Mouse (Mus musculus) kidney, embryonic 14.5 days (tissue): ENCODE data around the gene Tmem88. TPM values are rescaled to one million over a fixed set of nuclear protein-coding genes. Genes with fewer than 3 reads are reported as not detected.

Source experiments
- ATAC-seq: fragments of 200-750 bp; cut with Nextera tagmentation; 2 replicates; pipeline ENCODE4 v1.8.0; 2017; ENCODE audit warnings: moderate number of reproducible peaks, mild to moderate bottlenecking, moderate TSS enrichment, moderate library complexity; ENCODE audit not compliant: low FRiP score, low TSS enrichment
- H3K27ac ChIP-seq: fragments of 300-500 bp; sonication (generic); 2 replicates; pipeline ENCODE4 v1.5.1; 2014; ENCODE audit warnings: low read depth, mild to moderate bottlenecking, low read length, moderate library complexity, mixed read lengths
- H3K27me3 ChIP-seq: fragments of 300-500 bp; sonication (generic); 2 replicates; pipeline ENCODE4 v1.6.1; 2014; ENCODE audit warnings: mild to moderate bottlenecking, low read length; ENCODE audit not compliant: control insufficient read depth, insufficient read depth
- H3K36me3 ChIP-seq: fragments of 300-500 bp; sonication (generic); 2 replicates; pipeline ENCODE4 v1.6.1; 2014; ENCODE audit warnings: low read length, mixed read lengths; ENCODE audit not compliant: control insufficient read depth, insufficient read depth
- H3K4me1 ChIP-seq: fragments of 300-500 bp; sonication (generic); 2 replicates; pipeline ENCODE4 v1.6.1; 2014; ENCODE audit warnings: low read length, mixed read lengths; ENCODE audit not compliant: control insufficient read depth, insufficient read depth
- H3K4me2 ChIP-seq: fragments of 300-500 bp; sonication (generic); replicated peaks from 2 replicates; pipeline ENCODE4 v1.6.1; 2014; ENCODE audit warnings: low read depth, mild to moderate bottlenecking, low read length
- H3K4me3 ChIP-seq: fragments of 300-500 bp; sonication (generic); 2 replicates; pipeline ENCODE4 v1.5.1; 2014; ENCODE audit warnings: mild to moderate bottlenecking, low read length
- H3K9ac ChIP-seq: fragments of 300-500 bp; sonication (generic); 2 replicates; pipeline ENCODE4 v1.6.1; 2014; ENCODE audit warnings: low read depth, mild to moderate bottlenecking, low read length, moderate library complexity
- H3K9me3 ChIP-seq: fragments of 300-500 bp; sonication (generic); 2 replicates; pipeline ENCODE4 v1.6.1; 2016; ENCODE audit warnings: low read length; ENCODE audit not compliant: control insufficient read depth
- WGBS: fragments of 180-500 bp; shearing (Covaris S2); extraction: QIAGEN DNeasy Blood & Tissue Kit; methylation state at CpG from one replicate; pipeline ENCODE4 v1.1.7; 2014; 5-methylcytosine and 5-hydroxymethylcytosine counted together
- polyA plus RNA-seq: library from polyadenylated mRNA; unstranded; fragments of >200 nt; fragmentation: Nextera tagmentation; extraction: Ambion mirVana; gene quantifications from 2 replicates; pipeline ENCODE4 v1.2.1, GENCODE M21; 2014

Gene Tmem88
- polyA plus RNA-seq, 1 experiment from 2014 or later = 36.8 TPM

GRCm38 (mm10) chr11:69428751-69429150 is 30.7 kb upstream of the Tmem88 start:
- no peak overlapping the region for H3K9ac ChIP-seq
- no peak overlapping the region for H3K4me3 ChIP-seq
- H3K36me3 ChIP-seq = no peaks in the 10 kb centered on the region
- no peak overlapping the region for H3K27ac ChIP-seq
- no peaks in the 10 kb centered on the region for H3K9me3 ChIP-seq
- ATAC-seq = no peak
- H3K27me3 ChIP-seq = no peaks in the 10 kb centered on the region
- H3K4me2 ChIP-seq = no peak overlapping the region
- WGBS = 21% methylated on average over 4 of the region's 4 CpGs
- H3K4me1 ChIP-seq = peaks cover 5% of the 10 kb centered on the region; the same call in 1 of the 2 replicates

GRCm38 (mm10) chr11:69426246-69426645 is 28.2 kb upstream of the Tmem88 start:
- Histone ChIP-seq H3K27ac (no peak overlapping the region), H3K4me1 (peaks cover 8% of the 10 kb centered on the region), H3K9ac (no peak overlapping the region), H3K36me3 (no peaks in the 10 kb centered on the region), H3K27me3 (peaks cover 15% of the 10 kb centered on the region), H3K4me3 (no peak overlapping the region), H3K4me2 (no peak overlapping the region), H3K9me3 (no peaks in the 10 kb centered on the region)
- no peak for ATAC-seq
- 81% methylated on average over 2 of the region's 2 CpGs for WGBS

- H3K4me3 ChIP-seq = no peak overlapping the region
- ATAC-seq = no peak
- no peaks in the 10 kb centered on the region for H3K36me3 ChIP-seq
- peaks cover 22% of the 10 kb centered on the region for H3K27me3 ChIP-seq
- H3K4me2 ChIP-seq = no peak overlapping the region
- H3K9me3 ChIP-seq = no peaks in the 10 kb centered on the region
- H3K4me1 ChIP-seq = peaks cover 25% of the 10 kb centered on the region
- 69% methylated on average over 6 of the region's 6 CpGs for WGBS
- H3K9ac ChIP-seq = no peak overlapping the region
- no peak overlapping the region for H3K27ac ChIP-seq
Observed at GRCm38 (mm10) chr11:69423885-69424284, 25.9 kb upstream of the Tmem88 start.

GRCm38 (mm10) chr11:69422842-69423241 is 24.8 kb upstream of the Tmem88 start:
- Histone ChIP-seq H3K9me3 (no peaks in the 10 kb centered on the region), H3K27ac (no peak overlapping the region), H3K4me2 (no peak overlapping the region), H3K36me3 (no peaks in the 10 kb centered on the region), H3K9ac (no peak overlapping the region), H3K4me3 (no peak overlapping the region), H3K4me1 (peaks cover 25% of the 10 kb centered on the region), H3K27me3 (peaks cover 22% of the 10 kb centered on the region)
- WGBS = 88% methylated on average over 10 of the region's 10 CpGs
- ATAC-seq = no peak

- H3K4me1 ChIP-seq = peaks cover 35% of the 10 kb centered on the region
- H3K27ac ChIP-seq = no peak overlapping the region
- H3K4me2 ChIP-seq = peak overlapping the region; percentile 95; the same call in 1 of the 2 replicates
- H3K36me3 ChIP-seq = no peaks in the 10 kb centered on the region
- H3K9me3 ChIP-seq = no peaks in the 10 kb centered on the region
- H3K4me3 ChIP-seq = 0 out of 2 replicates have a peak overlapping the region, but pooled peaks have one; percentile 84
- no peak overlapping the region; the same call in 1 of the 2 replicates for H3K9ac ChIP-seq
- H3K27me3 ChIP-seq = peaks cover 22% of the 10 kb centered on the region
- WGBS = 12% methylated on average over 25 of the region's 25 CpGs
- no peak for ATAC-seq
Observed at GRCm38 (mm10) chr11:69421131-69421977, 23.3 kb upstream of the Tmem88 start.

GRCm38 (mm10) chr11:69420554-69421000 is 22.5 kb upstream of the Tmem88 start:
- peak overlapping the region; percentile 84 for H3K4me3 ChIP-seq
- peak overlapping the region; percentile 52; the same call in 1 of the 2 replicates for H3K9ac ChIP-seq
- no peak for ATAC-seq
- H3K9me3 ChIP-seq = no peaks in the 10 kb centered on the region
- WGBS = 7% methylated on average over 10 of the region's 10 CpGs
- H3K36me3 ChIP-seq = no peaks in the 10 kb centered on the region
- peak overlapping the region; percentile 95 for H3K4me2 ChIP-seq
- H3K27me3 ChIP-seq = peaks cover 22% of the 10 kb centered on the region
- peaks cover 35% of the 10 kb centered on the region for H3K4me1 ChIP-seq
- H3K27ac ChIP-seq = no peak overlapping the region

GRCm38 (mm10) chr11:69419813-69420553 is 21.9 kb upstream of the Tmem88 start:
- Histone ChIP-seq H3K4me2 (peak overlapping the region; percentile 95), H3K4me1 (peaks cover 36% of the 10 kb centered on the region), H3K4me3 (peak overlapping the region; percentile 84), H3K9me3 (no peaks in the 10 kb centered on the region), H3K27ac (peak overlapping the region; percentile 88; the same call in 1 of the 2 replicates), H3K36me3 (no peaks in the 10 kb centered on the region), H3K9ac (peak overlapping the region; percentile 52), H3K27me3 (peaks cover 22% of the 10 kb centered on the region)
- ATAC-seq = no peak
- WGBS = under 1% methylated on average over 31 of the region's 31 CpGs

- Histone ChIP-seq H3K9me3 (no peaks in the 10 kb centered on the region), H3K27ac (peak overlapping the region; percentile 88), H3K4me2 (peak overlapping the region; percentile 95), H3K9ac (peak overlapping the region; percentile 52), H3K4me3 (peak overlapping the region; percentile 84), H3K4me1 (peaks cover 41% of the 10 kb centered on the region), H3K27me3 (peaks cover 22% of the 10 kb centered on the region), H3K36me3 (no peaks in the 10 kb centered on the region)
- WGBS = under 1% methylated on average over 19 of the region's 19 CpGs
- ATAC-seq = no peak
Observed at GRCm38 (mm10) chr11:69419443-69419812, 21.4 kb upstream of the Tmem88 start.
